Mouse (Mus musculus): Measurements from ENCODE around the gene Usp39. TPM values are rescaled to one million over a fixed set of nuclear protein-coding genes. Genes with fewer than 3 reads are reported as not detected.

Gene Usp39
- polyA plus RNA-seq, 1 experiment from 2014 or later: 16.0 TPM

DNA sequence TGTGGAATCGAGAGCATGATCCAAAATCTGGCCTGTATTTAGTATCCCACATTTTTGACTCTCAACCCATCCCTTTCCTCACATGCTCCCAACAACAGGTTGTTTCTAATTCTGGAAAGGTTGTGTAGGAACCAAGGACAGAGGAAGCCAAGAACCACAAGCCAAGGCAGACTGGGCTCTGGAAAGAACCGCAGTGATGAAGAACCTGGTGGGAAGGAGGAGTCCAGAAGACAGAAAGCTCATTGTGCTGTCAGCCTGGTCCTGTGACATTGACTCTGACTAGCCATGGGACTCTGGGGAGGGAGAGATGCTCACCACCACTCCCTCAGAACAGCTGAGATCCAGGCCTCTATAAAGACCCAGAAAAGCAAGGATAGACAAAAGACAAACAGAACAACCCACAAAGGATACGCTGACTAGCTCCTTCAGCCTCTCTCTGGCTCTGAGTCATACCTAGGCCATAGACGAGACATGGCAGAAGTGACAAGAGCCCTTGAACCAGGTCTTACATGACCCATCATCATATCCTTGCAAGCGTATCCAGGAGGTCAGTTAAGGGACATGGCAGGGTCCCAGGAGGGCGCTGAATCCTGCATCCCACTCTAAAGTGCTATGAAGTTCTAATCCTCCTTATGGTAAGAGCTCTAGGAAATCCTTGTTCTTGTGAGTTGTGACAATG is 38.3 kb upstream of the Usp39 start:
- no peak for TF ChIP-seq CTCF (IDR thresholded peaks at IDR 0.05; ENCODE audit: low read depth)
- Histone ChIP-seq H3K9ac (ENCODE audit: low read depth, low read length) (no peak overlapping the region), H3K4me2 (replicated peaks; ENCODE audit: low read depth) (no peak overlapping the region), H3K9me3 (ENCODE audit: control insufficient read depth) (no peaks in the 10 kb centered on the region), H3K4me1 (replicated peaks; ENCODE audit: control insufficient read depth, insufficient read depth, low read length) (no peaks in the 10 kb centered on the region), H3K4me3 (ENCODE audit: low read depth, low read length) (no peak overlapping the region), H3K27me3 (replicated peaks; ENCODE audit: control insufficient read depth, insufficient read depth, low read length) (no peaks in the 10 kb centered on the region), H3K27ac (ENCODE audit: low read depth, low read length) (no peak overlapping the region), H3K36me3 (ENCODE audit: control insufficient read depth, insufficient read depth) (peaks cover 37% of the 10 kb centered on the region)
- ATAC-seq: no peak
- WGBS: 84% methylated on average over 6 of the region's 6 CpGs

DNA sequence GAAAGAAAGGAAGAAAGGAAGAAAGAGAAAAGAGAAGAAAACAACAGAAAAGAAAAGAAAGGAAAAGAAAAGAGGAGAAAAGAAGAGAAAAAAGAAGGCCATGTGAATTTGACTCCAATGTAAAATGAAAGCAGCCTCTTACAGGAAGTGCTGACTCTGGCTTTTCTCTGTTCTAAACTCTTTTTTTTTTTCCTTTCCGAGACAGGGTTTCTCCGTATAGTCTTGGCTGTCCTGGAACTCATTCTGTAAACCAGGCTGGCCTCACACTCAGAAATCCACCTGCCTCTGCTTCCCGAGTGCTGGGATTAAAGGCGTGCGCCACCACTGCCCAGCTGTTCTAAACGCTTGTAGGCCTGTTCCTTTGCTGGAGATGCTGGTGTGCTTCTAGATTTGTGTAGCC is 37.5 kb upstream of the Usp39 start:
- no peak overlapping the region for H3K4me2 ChIP-seq (replicated peaks; ENCODE audit: low read depth)

DNA sequence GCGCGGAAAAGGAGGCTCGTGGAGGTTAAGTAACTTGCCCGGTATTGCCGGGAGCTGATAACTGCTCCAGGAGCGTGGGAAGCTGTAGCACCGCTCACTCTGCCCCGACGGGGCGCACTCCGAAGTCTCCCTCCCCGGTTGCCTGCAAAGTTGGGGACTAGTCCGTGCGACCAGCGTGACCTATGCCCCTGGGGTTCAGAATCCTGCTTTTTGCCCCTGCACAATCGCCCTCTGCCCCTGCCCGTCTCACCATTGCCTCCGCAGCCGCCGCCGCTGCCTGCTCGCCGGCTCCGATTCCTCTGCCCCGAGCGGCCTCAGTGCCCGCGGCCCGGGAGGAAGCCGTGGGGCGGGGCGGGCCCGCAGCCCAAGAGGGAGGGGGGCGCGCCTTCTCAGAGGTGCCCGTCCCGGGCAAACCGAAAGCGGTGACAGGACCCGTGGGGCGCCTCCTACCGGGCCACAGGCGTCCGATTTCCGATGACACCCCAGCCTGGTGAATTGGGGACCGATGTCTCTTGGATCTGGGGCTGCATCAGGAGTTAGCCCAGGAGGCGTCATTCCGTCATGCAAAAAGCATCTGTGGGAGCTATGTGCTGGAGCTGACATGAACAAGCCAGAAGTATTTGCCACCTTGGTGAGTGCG is 35.3 kb upstream of the Usp39 start, which contains the start of gene Vamp5:
Vamp5 (minus strand) TSS at position 338 of the 640 bp plus-strand sequence.
- WGBS: 2% methylated on average over 46 of the region's 49 CpGs
- peak; percentile 65 for TF ChIP-seq CTCF (IDR thresholded peaks at IDR 0.05; ENCODE audit: low read depth)
- Histone ChIP-seq H3K4me2 (replicated peaks; ENCODE audit: low read depth) (peak within 1 kb of the TSS; percentile 78), H3K9me3 (ENCODE audit: control insufficient read depth) (no peaks in the 10 kb centered on the region), H3K36me3 (ENCODE audit: control insufficient read depth, insufficient read depth) (peaks cover 14% of the 10 kb centered on the region), H3K27me3 (replicated peaks; ENCODE audit: control insufficient read depth, insufficient read depth, low read length) (no peaks in the 10 kb centered on the region), H3K4me1 (replicated peaks; ENCODE audit: control insufficient read depth, insufficient read depth, low read length) (no peaks in the 10 kb centered on the region), H3K9ac (ENCODE audit: low read depth, low read length) (peak within 1 kb of the TSS; percentile 49), H3K4me3 (ENCODE audit: low read depth, low read length) (peak within 1 kb of the TSS; percentile 51), H3K27ac (ENCODE audit: low read depth, low read length) (peak within 1 kb of the TSS; percentile 70)
- ATAC-seq: peak; percentile 78

More for the DNA sequence above, 37.5 kb upstream of the Usp39 start:
- Histone ChIP-seq H3K4me1 (replicated peaks; ENCODE audit: control insufficient read depth, insufficient read depth, low read length) (no peaks in the 10 kb centered on the region), H3K4me3 (ENCODE audit: low read depth, low read length) (no peak overlapping the region), H3K27me3 (replicated peaks; ENCODE audit: control insufficient read depth, insufficient read depth, low read length) (no peaks in the 10 kb centered on the region), H3K9ac (ENCODE audit: low read depth, low read length) (no peak overlapping the region), H3K36me3 (ENCODE audit: control insufficient read depth, insufficient read depth) (peaks cover 30% of the 10 kb centered on the region), H3K27ac (ENCODE audit: low read depth, low read length) (no peak overlapping the region), H3K9me3 (ENCODE audit: control insufficient read depth) (no peaks in the 10 kb centered on the region)
- WGBS: 68% methylated on average over 6 of the region's 6 CpGs
- ATAC-seq: no peak
- no peak for TF ChIP-seq CTCF (IDR thresholded peaks at IDR 0.05; ENCODE audit: low read depth)

DNA sequence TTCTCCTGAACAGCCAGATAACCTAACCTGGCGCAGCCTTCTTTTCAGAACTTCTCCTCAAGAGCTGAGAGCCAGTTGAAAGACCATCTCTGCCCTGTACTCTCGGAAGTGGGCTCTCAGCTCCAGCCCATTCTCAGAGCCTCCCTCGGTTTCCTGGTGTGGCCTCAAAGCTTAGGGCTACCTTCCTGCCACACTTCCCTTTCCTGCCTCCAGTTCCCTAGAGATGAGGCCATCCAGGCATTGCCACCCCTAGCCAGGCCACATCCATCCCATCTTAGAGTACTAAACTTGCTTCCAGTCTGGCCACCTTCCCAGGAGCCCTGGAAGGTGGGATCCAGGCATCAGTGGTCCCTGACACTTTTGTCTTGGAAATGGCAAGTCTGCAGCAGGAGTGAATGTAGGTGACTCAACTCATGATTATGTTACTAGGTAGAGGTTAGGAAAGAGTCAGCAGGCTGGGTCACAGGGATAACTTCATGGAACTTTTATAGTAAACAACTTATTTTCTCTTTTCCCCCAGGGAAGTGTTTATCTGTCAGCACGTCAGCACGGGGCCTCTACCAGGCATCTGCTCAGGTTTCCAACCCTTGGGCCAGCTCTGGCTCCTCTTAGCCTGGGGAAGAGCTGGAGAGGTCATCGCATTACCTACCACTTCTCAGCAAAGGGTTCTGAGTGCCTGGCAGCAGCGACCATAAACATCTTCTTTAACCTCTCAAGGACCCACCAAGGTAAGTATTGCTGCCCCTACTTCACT is 34.6 kb upstream of the Usp39 start:
- Histone ChIP-seq H3K4me2 (replicated peaks; ENCODE audit: low read depth) (peak overlapping the region; percentile 78), H3K4me3 (ENCODE audit: low read depth, low read length) (peak overlapping the region; percentile 51), H3K9me3 (ENCODE audit: control insufficient read depth) (no peaks in the 10 kb centered on the region), H3K27ac (ENCODE audit: low read depth, low read length) (peak overlapping the region; percentile 70; the same call in 1 of the 2 replicates), H3K36me3 (ENCODE audit: control insufficient read depth, insufficient read depth) (peaks cover 7% of the 10 kb centered on the region; the same call in 1 of the 2 replicates), H3K9ac (ENCODE audit: low read depth, low read length) (peak overlapping the region; percentile 49), H3K27me3 (replicated peaks; ENCODE audit: control insufficient read depth, insufficient read depth, low read length) (no peaks in the 10 kb centered on the region), H3K4me1 (replicated peaks; ENCODE audit: control insufficient read depth, insufficient read depth, low read length) (no peaks in the 10 kb centered on the region)
- no peak for TF ChIP-seq CTCF (IDR thresholded peaks at IDR 0.05; ENCODE audit: low read depth)
- 57% methylated on average over 7 of the region's 7 CpGs for WGBS
- ATAC-seq: 0 out of 2 replicates have a peak, but pooled peaks have one; percentile 3

DNA sequence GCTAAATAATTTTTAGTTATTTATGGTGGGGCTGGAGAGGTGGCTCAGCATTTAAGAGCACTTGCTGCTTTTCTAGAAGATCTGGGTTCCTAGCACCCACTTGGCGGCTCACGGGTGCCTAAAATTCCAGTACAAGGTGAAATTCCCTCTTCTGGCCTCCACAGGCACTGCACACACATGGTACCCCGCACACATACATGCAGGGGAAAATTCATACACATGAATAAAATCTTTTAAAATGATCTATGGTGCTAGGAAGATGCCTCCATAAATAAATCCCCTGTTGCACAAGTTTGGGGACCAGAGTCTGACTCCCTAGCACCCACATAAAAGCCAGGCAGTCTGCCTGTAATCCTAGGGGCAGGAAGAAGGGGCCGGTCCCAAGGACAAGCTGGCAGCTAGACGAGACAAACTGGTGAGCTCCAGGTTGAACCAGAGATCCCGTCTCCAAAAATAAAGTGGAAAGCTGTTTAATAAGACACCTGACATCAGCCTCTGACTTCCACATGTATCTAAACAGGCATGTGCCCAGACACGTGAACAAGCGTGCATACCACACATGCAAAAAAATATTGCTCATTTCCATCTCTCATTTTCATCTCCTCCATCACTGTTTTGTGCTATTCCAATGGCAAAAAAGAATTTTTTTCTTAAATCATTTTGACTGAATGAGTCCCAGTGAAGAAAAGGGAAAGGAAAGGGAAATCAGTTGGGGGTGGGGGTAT is 33.7 kb upstream of the Usp39 start:
- WGBS: 89% methylated on average over 8 of the region's 8 CpGs
- Histone ChIP-seq H3K4me1 (replicated peaks; ENCODE audit: control insufficient read depth, insufficient read depth, low read length) (no peaks in the 10 kb centered on the region), H3K27ac (ENCODE audit: low read depth, low read length) (no peak overlapping the region), H3K4me2 (replicated peaks; ENCODE audit: low read depth) (no peak overlapping the region), H3K4me3 (ENCODE audit: low read depth, low read length) (no peak overlapping the region), H3K27me3 (replicated peaks; ENCODE audit: control insufficient read depth, insufficient read depth, low read length) (no peaks in the 10 kb centered on the region), H3K9ac (ENCODE audit: low read depth, low read length) (no peak overlapping the region), H3K9me3 (ENCODE audit: control insufficient read depth) (no peaks in the 10 kb centered on the region), H3K36me3 (ENCODE audit: control insufficient read depth, insufficient read depth) (no peaks in the 10 kb centered on the region)
- no peak for TF ChIP-seq CTCF (IDR thresholded peaks at IDR 0.05; ENCODE audit: low read depth)
- ATAC-seq: no peak
